Mouse (Mus musculus) small intestine, adult 2 months (tissue): ENCODE data around the gene Ssbp3. TPM values are rescaled to one million over a fixed set of nuclear protein-coding genes. Genes with fewer than 3 reads are reported as not detected.

ENCODE experiments used
- H3K27ac ChIP-seq: fragments of 200-500 bp; 2 replicates; pipeline ENCODE4 v1.5.1; 2012; ENCODE audit warnings: low read depth, low read length, control low read depth, inconsistent platforms; ENCODE audit not compliant: insufficient read depth
- H3K27me3 ChIP-seq: fragments of 200-500 bp; 2 replicates; pipeline ENCODE4 v1.6.1; 2012; ENCODE audit warnings: mild to moderate bottlenecking, moderate library complexity, low read length, inconsistent platforms; ENCODE audit not compliant: control insufficient read depth, insufficient read depth
- H3K36me3 ChIP-seq: fragments of 200-500 bp; 2 replicates; pipeline ENCODE4 v1.6.1; 2012; ENCODE audit warnings: mild to moderate bottlenecking, low read length, control low read depth, inconsistent platforms; ENCODE audit not compliant: control insufficient read depth, insufficient read depth
- H3K4me1 ChIP-seq: fragments of 200-500 bp; 2 replicates; pipeline ENCODE4 v1.6.1; 2012; ENCODE audit warnings: low read length, inconsistent platforms, mixed read lengths; ENCODE audit not compliant: control insufficient read depth, insufficient read depth, insufficient read length
- H3K4me3 ChIP-seq: fragments of 200-500 bp; 2 replicates; pipeline ENCODE4 v1.5.1; 2012; ENCODE audit warnings: low read depth, mild to moderate bottlenecking, control low read depth, inconsistent platforms, low read length, moderate library complexity
- CTCF ChIP-seq: fragments of 200-500 bp; IDR thresholded peaks from 2 replicates; pipeline ENCODE4 v1.5.1; 2012; ENCODE audit warnings: low read depth, mild to moderate bottlenecking, control low read depth, inconsistent platforms, low read length, moderate library complexity, mixed read lengths; ENCODE audit not compliant: insufficient replicate concordance, insufficient read length; ENCODE audit errors: extremely low read depth
- POLR2A ChIP-seq: fragments of 200-500 bp; IDR thresholded peaks from 2 replicates; pipeline ENCODE4 v1.6.1; 2012; ENCODE audit warnings: low read depth, mild to moderate bottlenecking, control low read depth, inconsistent platforms, low read length, moderate library complexity
- WGBS: fragments of 180-500 bp; shearing (Covaris S2); methylation state at CpG from one replicate; pipeline ENCODE4 v1.1.7; 2018; 5-methylcytosine and 5-hydroxymethylcytosine counted together
- polyA plus RNA-seq: library from polyadenylated mRNA; depleted of rRNA; stranded (reverse); fragments of >200 nt; gene quantifications from 2 replicates; pipeline ENCODE4 v1.2.3, GENCODE M21; 2012; rRNA removed

Gene Ssbp3
- polyA plus RNA-seq, 1 experiment = 21.2 TPM

GRCm38 (mm10) chr4:107096841-107097373, 186.4 kb downstream of the Ssbp3 start, which contains the start of gene Cdcp2:
TSS of gene Cdcp2 (plus strand) at chr4:107096891.
- Histone ChIP-seq H3K27me3 (no peaks in the 10 kb centered on the region), H3K4me1 (no peaks in the 10 kb centered on the region), H3K27ac (no peak within 1 kb of the TSS), H3K36me3 (no peaks in the 10 kb centered on the region), H3K4me3 (no peak within 1 kb of the TSS)
- TF ChIP-seq POLR2A (no peak), CTCF (no peak)
- WGBS = 91% methylated on average over 16 of the region's 16 CpGs

- no peak overlapping the region for H3K4me3 ChIP-seq
- no peaks in the 10 kb centered on the region for H3K36me3 ChIP-seq
- no peaks in the 10 kb centered on the region for H3K4me1 ChIP-seq
- TF ChIP-seq POLR2A (no peak), CTCF (no peak)
- 61% methylated on average over 15 of the region's 15 CpGs for WGBS
- H3K27ac ChIP-seq = no peak overlapping the region
- H3K27me3 ChIP-seq = no peaks in the 10 kb centered on the region
Measured at GRCm38 (mm10) chr4:107097871-107098270, 187.4 kb downstream of the Ssbp3 start.

- Histone ChIP-seq H3K4me1 (no peaks in the 10 kb centered on the region), H3K27me3 (no peaks in the 10 kb centered on the region), H3K4me3 (no peak overlapping the region), H3K27ac (no peak overlapping the region), H3K36me3 (no peaks in the 10 kb centered on the region)
- 71% methylated on average over 10 of the region's 10 CpGs for WGBS
- TF ChIP-seq CTCF (no peak), POLR2A (no peak)
Measured at GRCm38 (mm10) chr4:107098375-107098774, 187.9 kb downstream of the Ssbp3 start.

- no peaks in the 10 kb centered on the region for H3K27me3 ChIP-seq
- H3K4me3 ChIP-seq = no peak overlapping the region
- no peak overlapping the region for H3K27ac ChIP-seq
- H3K4me1 ChIP-seq = no peaks in the 10 kb centered on the region
- H3K36me3 ChIP-seq = no peaks in the 10 kb centered on the region
- TF ChIP-seq POLR2A (no peak), CTCF (no peak)
- 73% methylated on average over 17 of the region's 17 CpGs for WGBS
Measured at GRCm38 (mm10) chr4:107098791-107099525, 188.5 kb downstream of the Ssbp3 start.

Other genes starting within 250 kb of the Ssbp3 start
- gene Ttc4, start 231.8 kb upstream of the Ssbp3 start, polyA plus RNA-seq = 16.9 and 41.4 TPM in 2 replicates
- 1.0 and 17.2 TPM in 2 replicates for gene Mroh7, start 179.8 kb upstream of the Ssbp3 start, polyA plus RNA-seq
- gene Fam151a, start 176.8 kb upstream of the Ssbp3 start, polyA plus RNA-seq = 1.4 and 449 TPM in 2 replicates
- gene Acot11, start 105.7 kb upstream of the Ssbp3 start, polyA plus RNA-seq = 24.9 and 32.1 TPM in 2 replicates
- gene Mrpl37, start 156.2 kb downstream of the Ssbp3 start, polyA plus RNA-seq = 27.2 and 36.5 TPM in 2 replicates
- 1.8 and 2.5 TPM in 2 replicates for gene Cyb5rl, start 156.3 kb downstream of the Ssbp3 start, polyA plus RNA-seq
- gene Cdcp2, start 186.2 kb downstream of the Ssbp3 start, polyA plus RNA-seq = not detected in 2 replicates